Mouse (Mus musculus) liver, embryonic 12.5 days (tissue): ENCODE measurements around the gene Dus4l. TPM values are rescaled to one million over a fixed set of nuclear protein-coding genes. Genes with fewer than 3 reads are reported as not detected.
"Not testable (repeated sequence)": the region's sequence is repeated elsewhere in the genome, so short reads cannot be mapped to it uniquely, and the experiment has no call there.

Experiments used
- ATAC-seq: fragments of 200-750 bp; cut with Nextera tagmentation; 2 replicates; pipeline ENCODE4 v1.8.0; 2017; ENCODE audit warnings: moderate number of reproducible peaks, mild to moderate bottlenecking, moderate library complexity
- H3K27ac ChIP-seq: fragments of 300-500 bp; sonication (generic); 2 replicates; pipeline ENCODE4 v1.5.1; 2016; ENCODE audit warnings: mild to moderate bottlenecking
- H3K27me3 ChIP-seq: fragments of 300-500 bp; sonication (generic); replicated peaks from 2 replicates; pipeline ENCODE4 v1.6.1; 2016; ENCODE audit warnings: mild to moderate bottlenecking, moderate library complexity
- H3K36me3 ChIP-seq: fragments of 300-500 bp; sonication (generic); 2 replicates; pipeline ENCODE4 v1.6.1; 2016; ENCODE audit warnings: mild to moderate bottlenecking, moderate library complexity
- H3K4me1 ChIP-seq: fragments of 300-500 bp; sonication (generic); 2 replicates; pipeline ENCODE4 v1.6.1; 2016
- H3K4me2 ChIP-seq: fragments of 300-500 bp; sonication (generic); 2 replicates; pipeline ENCODE4 v1.6.1; 2016; ENCODE audit warnings: mild to moderate bottlenecking, moderate library complexity
- H3K4me3 ChIP-seq: fragments of 300-500 bp; sonication (generic); 2 replicates; pipeline ENCODE4 v1.5.1; 2016; ENCODE audit warnings: mild to moderate bottlenecking, moderate library complexity
- H3K9ac ChIP-seq: fragments of 300-500 bp; sonication (generic); 2 replicates; pipeline ENCODE4 v1.6.1; 2016; ENCODE audit warnings: mild to moderate bottlenecking, moderate library complexity
- H3K9me3 ChIP-seq: fragments of 300-500 bp; sonication (generic); replicated peaks from 2 replicates; pipeline ENCODE4 v1.6.1; 2016; ENCODE audit warnings: mild to moderate bottlenecking, moderate library complexity
- WGBS: fragments of 180-500 bp; shearing (Covaris S2); methylation state at CpG from one replicate; pipeline ENCODE4 v1.1.7; 2016; ENCODE audit not compliant: insufficient replicate concordance; 5-methylcytosine and 5-hydroxymethylcytosine counted together
- polyA plus RNA-seq: library from polyadenylated mRNA; unstranded; fragments of >200 nt; fragmentation: Nextera tagmentation; extraction: Ambion mirVana; gene quantifications from 2 replicates; pipeline ENCODE4 v1.2.1, GENCODE M21; 2016

The Dus4l gene
- polyA plus RNA-seq, 1 experiment from 2014 or later: 6.7 TPM

- peaks cover 19% of the 10 kb centered on the region for H3K4me1 ChIP-seq
- ATAC-seq: peak; percentile 92
- H3K9ac ChIP-seq: peak within 1 kb of the TSS; percentile 85
- peak within 1 kb of the TSS; percentile 76 for H3K4me3 ChIP-seq
- peak within 1 kb of the TSS; percentile 75 for H3K27ac ChIP-seq
- H3K4me2 ChIP-seq: peak within 1 kb of the TSS; percentile 95
- H3K36me3 ChIP-seq: 0 out of 2 replicates have a peak, but pooled peaks cover 5% of the 10 kb centered on the region
- no peaks in the 10 kb centered on the region for H3K27me3 ChIP-seq
- H3K9me3 ChIP-seq: no peaks in the 10 kb centered on the region
- WGBS: 2% methylated on average over 66 of the region's 73 CpGs
Observed at GRCm38 (mm10) chr12:31634343-31635239, 20.0 kb downstream of the Dus4l start, which contains the start of gene Bcap29. Gene Bcap29 (minus strand): TSS chr12:31634658.

- Histone ChIP-seq H3K27ac (peak overlapping the region; percentile 75), H3K9me3 (no peaks in the 10 kb centered on the region), H3K4me2 (peak overlapping the region; percentile 95), H3K9ac (peak overlapping the region; percentile 85), H3K4me1 (peaks cover 19% of the 10 kb centered on the region), H3K4me3 (peak overlapping the region; percentile 76), H3K36me3 (0 out of 2 replicates have a peak, but pooled peaks cover 5% of the 10 kb centered on the region), H3K27me3 (no peaks in the 10 kb centered on the region)
- WGBS: 2% methylated on average over 13 of the region's 13 CpGs
- ATAC-seq: peak; percentile 69
Observed at GRCm38 (mm10) chr12:31633970-31634342, 20.7 kb downstream of the Dus4l start.

- H3K4me2 ChIP-seq, ATAC-seq, H3K9me3 ChIP-seq, H3K9ac ChIP-seq, H3K27ac ChIP-seq, H3K27me3 ChIP-seq, H3K4me3 ChIP-seq, H3K4me1 ChIP-seq: not testable (repeated sequence)
- 83% methylated on average over 9 of the region's 9 CpGs for WGBS
- H3K36me3 ChIP-seq: peaks cover 39% of the 10 kb centered on the region
Observed at GRCm38 (mm10) chr12:31628396-31628795, 26.2 kb downstream of the Dus4l start.

GRCm38 (mm10) chr12:31625016-31625415 is 29.6 kb downstream of the Dus4l start:
- Histone ChIP-seq H3K4me1 (no peaks in the 10 kb centered on the region), H3K4me3 (no peak overlapping the region), H3K9me3 (no peaks in the 10 kb centered on the region), H3K9ac (no peak overlapping the region), H3K27ac (no peak overlapping the region), H3K4me2 (no peak overlapping the region), H3K27me3 (no peaks in the 10 kb centered on the region), H3K36me3 (peaks cover 56% of the 10 kb centered on the region)
- no peak for ATAC-seq
- WGBS: 81% methylated on average over 1 of the region's 1 CpGs

GRCm38 (mm10) chr12:31620106-31620505 is 34.5 kb downstream of the Dus4l start:
- no peaks in the 10 kb centered on the region for H3K4me1 ChIP-seq
- no peak overlapping the region for H3K27ac ChIP-seq
- WGBS: 81% methylated on average over 8 of the region's 8 CpGs
- no peak overlapping the region for H3K4me2 ChIP-seq
- ATAC-seq: no peak
- no peak overlapping the region for H3K4me3 ChIP-seq
- H3K27me3 ChIP-seq: no peaks in the 10 kb centered on the region
- no peak overlapping the region for H3K9ac ChIP-seq
- no peaks in the 10 kb centered on the region for H3K9me3 ChIP-seq
- H3K36me3 ChIP-seq: peaks cover 46% of the 10 kb centered on the region

GRCm38 (mm10) chr12:31613353-31613752 is 41.3 kb downstream of the Dus4l start:
- Histone ChIP-seq H3K4me1 (no peaks in the 10 kb centered on the region), H3K27ac (no peak overlapping the region), H3K9me3 (no peaks in the 10 kb centered on the region), H3K4me3 (no peak overlapping the region), H3K9ac (no peak overlapping the region), H3K4me2 (no peak overlapping the region), H3K36me3 (peaks cover 26% of the 10 kb centered on the region), H3K27me3 (no peaks in the 10 kb centered on the region)
- 74% methylated on average over 4 of the region's 4 CpGs for WGBS
- no peak for ATAC-seq

GRCm38 (mm10) chr12:31608138-31608537 is 46.5 kb downstream of the Dus4l start:
- Histone ChIP-seq H3K4me2 (no peak overlapping the region), H3K4me1 (0 out of 2 replicates have a peak, but pooled peaks cover 2% of the 10 kb centered on the region), H3K36me3 (peaks cover 3% of the 10 kb centered on the region; the same call in 1 of the 2 replicates), H3K27me3 (no peaks in the 10 kb centered on the region), H3K27ac (no peak overlapping the region), H3K9me3 (no peaks in the 10 kb centered on the region), H3K4me3 (no peak overlapping the region), H3K9ac (no peak overlapping the region)
- no peak for ATAC-seq
- 47% methylated on average over 3 of the region's 3 CpGs for WGBS

- Histone ChIP-seq H3K27me3 (no peaks in the 10 kb centered on the region), H3K27ac (no peak overlapping the region), H3K4me3 (no peak overlapping the region), H3K4me1 (0 out of 2 replicates have a peak, but pooled peaks cover 2% of the 10 kb centered on the region), H3K4me2 (no peak overlapping the region), H3K36me3 (peaks cover 1% of the 10 kb centered on the region), H3K9ac (no peak overlapping the region), H3K9me3 (no peaks in the 10 kb centered on the region)
- ATAC-seq: no peak
- 78% methylated on average over 3 of the region's 3 CpGs for WGBS
Observed at GRCm38 (mm10) chr12:31604894-31605293, 49.7 kb downstream of the Dus4l start.

GRCm38 (mm10) chr12:31603586-31603985 is 51.0 kb downstream of the Dus4l start:
- WGBS: 53% methylated on average over 6 of the region's 6 CpGs
- Histone ChIP-seq H3K4me2 (no peak overlapping the region), H3K4me1 (0 out of 2 replicates have a peak, but pooled peaks cover 2% of the 10 kb centered on the region), H3K9me3 (no peaks in the 10 kb centered on the region), H3K27me3 (no peaks in the 10 kb centered on the region), H3K27ac (no peak overlapping the region), H3K36me3 (peaks cover 7% of the 10 kb centered on the region), H3K4me3 (no peak overlapping the region), H3K9ac (no peak overlapping the region)
- no peak for ATAC-seq

GRCm38 (mm10) chr12:31594296-31594695 is 60.3 kb downstream of the Dus4l start:
- H3K27me3 ChIP-seq: no peaks in the 10 kb centered on the region
- no peak overlapping the region for H3K4me2 ChIP-seq
- H3K9me3 ChIP-seq: no peaks in the 10 kb centered on the region
- H3K4me1 ChIP-seq: no peaks in the 10 kb centered on the region
- no peak overlapping the region for H3K9ac ChIP-seq
- no peak overlapping the region for H3K4me3 ChIP-seq
- no peak for ATAC-seq
- 88% methylated on average over 3 of the region's 3 CpGs for WGBS
- H3K36me3 ChIP-seq: peaks cover 16% of the 10 kb centered on the region
- H3K27ac ChIP-seq: no peak overlapping the region

- 51% methylated on average over 3 of the region's 3 CpGs for WGBS
- H3K4me3 ChIP-seq: no peak overlapping the region
Observed at GRCm38 (mm10) chr12:31592011-31592410, 62.6 kb downstream of the Dus4l start.

More at GRCm38 (mm10) chr12:31592011-31592410, 62.6 kb downstream of the Dus4l start:
- H3K4me2 ChIP-seq: no peak overlapping the region
- H3K9ac ChIP-seq: no peak overlapping the region
- H3K9me3 ChIP-seq: 0 out of 2 replicates have a peak, but pooled peaks cover 3% of the 10 kb centered on the region
- H3K27ac ChIP-seq: no peak overlapping the region
- H3K36me3 ChIP-seq: peaks cover 14% of the 10 kb centered on the region
- ATAC-seq: no peak
- H3K4me1 ChIP-seq: no peaks in the 10 kb centered on the region
- no peaks in the 10 kb centered on the region for H3K27me3 ChIP-seq
